Mouse (Mus musculus) G1E (cell line): ENCODE data around the gene Tmco4. TPM values are rescaled to one million over a fixed set of nuclear protein-coding genes. Genes with fewer than 3 reads are reported as not detected.

Experiments
- ATAC-seq: 2 replicates; pipeline ENCODE4 v1.8.0; 2016; ENCODE audit warnings: mild to moderate bottlenecking; ENCODE audit not compliant: insufficient number of reproducible peaks, poor library complexity, low FRiP score, severe bottlenecking; ENCODE audit errors: extremely low read depth
- DNase-seq: peaks from one replicate; pipeline ENCODE4 v3.0.0; 2012; ENCODE audit warnings: low spot score
- H3K27me3 ChIP-seq: 2 replicates; pipeline ENCODE4 v1.6.1; 2012; ENCODE audit warnings: mild to moderate bottlenecking, low read length, inconsistent platforms; ENCODE audit not compliant: insufficient read depth
- H3K36me3 ChIP-seq: replicated peaks from 2 replicates; pipeline ENCODE3; 2012; ENCODE audit warnings: mild to moderate bottlenecking, inconsistent platforms
- H3K4me1 ChIP-seq: 2 replicates; pipeline ENCODE4 v1.6.1; 2012; ENCODE audit warnings: low read depth, low read length, inconsistent platforms, mixed read lengths; ENCODE audit not compliant: insufficient read depth
- H3K4me3 ChIP-seq: 2 replicates; pipeline ENCODE4 v1.5.1; 2012; ENCODE audit warnings: low read depth, mild to moderate bottlenecking, inconsistent platforms, low read length, moderate library complexity, mixed read lengths
- H3K9me3 ChIP-seq: replicated peaks from 2 replicates; pipeline ENCODE4 v1.6.1; 2012; ENCODE audit warnings: inconsistent platforms
- CTCF ChIP-seq: IDR thresholded peaks from 2 replicates; pipeline ENCODE4 v1.5.1; 2012; ENCODE audit warnings: low read depth, low read length, inconsistent platforms, mixed read lengths
- GATA1 ChIP-seq: IDR thresholded peaks from 2 replicates; pipeline ENCODE4 v1.6.1; 2012; ENCODE audit warnings: borderline replicate concordance, low read length, inconsistent platforms, mixed read lengths
- GATA2 ChIP-seq: IDR thresholded peaks from 2 replicates; pipeline ENCODE4 v1.6.1; 2012; ENCODE audit warnings: low read depth, low read length, inconsistent platforms, borderline replicate concordance
- POLR2AphosphoS5 ChIP-seq: IDR thresholded peaks from 2 replicates; pipeline ENCODE4 v1.6.1; 2012; ENCODE audit warnings: low read depth, low read length, inconsistent platforms; ENCODE audit not compliant: insufficient replicate concordance
- TAL1 ChIP-seq: conservative IDR thresholded peaks from 2 replicates; pipeline ENCODE4 v1.6.1; 2012; ENCODE audit warnings: low read depth, low read length, inconsistent platforms, mixed read lengths
- polyA plus RNA-seq: library from polyadenylated mRNA; stranded (reverse); fragments of >175 nt; gene quantifications from 2 replicates; pipeline ENCODE4 v1.2.3, GENCODE M21; 2012
- total RNA-seq, 2 experiments: library from RNA; stranded (forward) in 1 of 2; stranded (reverse) in 1 of 2; fragments of 200-1000 nt in 1 of 2; fragments of >200 nt in 1 of 2; fragmentation: Nextera tagmentation in 1 of 2; gene quantifications; 2 replicates each; pipeline ENCODE4 v1.2.3; 2014 to 2017

Tmco4 gene
- total and polyA plus RNA-seq, 3 experiments = 11.6 to 19.8 (median 16.5) TPM

GRCm38 (mm10) chr4:139090303-139090940 lies 117.7 kb downstream of the Tmco4 start:
- TF ChIP-seq POLR2AphosphoS5 = no peak
- ATAC-seq = no peak
- no peak for DNase-seq
- Histone ChIP-seq H3K36me3 (no peaks in the 10 kb centered on the region), H3K9me3 (peaks cover 18% of the 10 kb centered on the region), H3K4me3 (no peak overlapping the region), H3K27me3 (peaks cover 75% of the 10 kb centered on the region), H3K4me1 (peaks cover 3% of the 10 kb centered on the region; the same call in 1 of the 2 replicates)

GRCm38 (mm10) chr4:139091066-139091465 lies 118.4 kb downstream of the Tmco4 start:
- H3K4me3 ChIP-seq = no peak overlapping the region
- H3K27me3 ChIP-seq = peaks cover 74% of the 10 kb centered on the region
- H3K36me3 ChIP-seq = no peaks in the 10 kb centered on the region
- ATAC-seq (no peak), DNase-seq (no peak)
- H3K9me3 ChIP-seq = peaks cover 18% of the 10 kb centered on the region
- 0 out of 2 replicates have a peak, but pooled peaks cover 2% of the 10 kb centered on the region for H3K4me1 ChIP-seq
- TF ChIP-seq GATA2 (no peak), CTCF (no peak), POLR2AphosphoS5 (no peak), TAL1 (no peak), GATA1 (no peak)

GRCm38 (mm10) chr4:139091478-139092355 lies 119.0 kb downstream of the Tmco4 start:
- H3K4me3 ChIP-seq = no peak overlapping the region

GRCm38 (mm10) chr4:139092356-139093195 lies 119.9 kb downstream of the Tmco4 start, which contains the start of gene Nbl1:
TSS of gene Nbl1 (minus strand) at chr4:139092993.
- Histone ChIP-seq H3K9me3 (peaks cover 18% of the 10 kb centered on the region), H3K4me3 (no peak within 1 kb of the TSS), H3K4me1 (0 out of 2 replicates have a peak, but pooled peaks cover 2% of the 10 kb centered on the region), H3K27me3 (peaks cover 62% of the 10 kb centered on the region), H3K36me3 (no peaks in the 10 kb centered on the region)
- ATAC-seq (no peak), DNase-seq (no peak)
- TF ChIP-seq TAL1 (no peak), GATA2 (no peak), CTCF (no peak)

More at GRCm38 (mm10) chr4:139091478-139092355, 119.0 kb downstream of the Tmco4 start:
- Histone ChIP-seq H3K4me1 (0 out of 2 replicates have a peak, but pooled peaks cover 2% of the 10 kb centered on the region), H3K9me3 (peaks cover 18% of the 10 kb centered on the region), H3K27me3 (peaks cover 71% of the 10 kb centered on the region), H3K36me3 (no peaks in the 10 kb centered on the region)
- TF ChIP-seq CTCF (no peak), POLR2AphosphoS5 (no peak), TAL1 (no peak), GATA2 (no peak), GATA1 (no peak)
- DNase-seq (no peak), ATAC-seq (no peak)

GRCm38 (mm10) chr4:139093196-139093530 lies 120.5 kb downstream of the Tmco4 start:
- TF ChIP-seq CTCF = no peak
- ATAC-seq (no peak), DNase-seq (no peak)
- H3K9me3 ChIP-seq = peaks cover 18% of the 10 kb centered on the region
- H3K4me3 ChIP-seq = no peak overlapping the region
- peaks cover 56% of the 10 kb centered on the region for H3K27me3 ChIP-seq
- H3K4me1 ChIP-seq = 0 out of 2 replicates have a peak, but pooled peaks cover 2% of the 10 kb centered on the region
- no peaks in the 10 kb centered on the region for H3K36me3 ChIP-seq

- Histone ChIP-seq H3K36me3 (peaks cover 1% of the 10 kb centered on the region), H3K4me3 (no peak overlapping the region), H3K4me1 (0 out of 2 replicates have a peak, but pooled peaks cover 2% of the 10 kb centered on the region), H3K9me3 (peaks cover 18% of the 10 kb centered on the region), H3K27me3 (peaks cover 39% of the 10 kb centered on the region)
- no peak for DNase-seq
- no peak for TF ChIP-seq GATA1
- no peak for TF ChIP-seq TAL1
- no peak for TF ChIP-seq POLR2AphosphoS5
- no peak for TF ChIP-seq GATA2
- TF ChIP-seq CTCF = no peak
- no peak for ATAC-seq
These were observed 122.7 kb downstream of the Tmco4 start for GRCm38 (mm10) chr4:139095406-139095805.
